Mouse (Mus musculus): Measurements from ENCODE around the gene Nova2.

The Nova2 gene

GRCm38 (mm10) chr7:19012025-19012621 is 86.4 kb downstream of the Nova2 start:
- no peak for DNase-seq (ENCODE audit: low spot score in 2 of 2)

GRCm38 (mm10) chr7:19012882-19013281 is 87.2 kb downstream of the Nova2 start:
- DNase-seq (ENCODE audit: low spot score in 2 of 2), result no peak

- DNase-seq (ENCODE audit: low spot score in 2 of 2), result no peak
Measured at GRCm38 (mm10) chr7:19014452-19014851, 88.8 kb downstream of the Nova2 start.
